Mouse (Mus musculus) limb, embryonic 13.5 days (tissue): ENCODE measurements around the gene Sapcd1. TPM values are rescaled to one million over a fixed set of nuclear protein-coding genes. Genes with fewer than 3 reads are reported as not detected.

Experiments
- ATAC-seq: fragments of 200-750 bp; cut with Nextera tagmentation; 2 replicates; pipeline ENCODE4 v1.8.0; 2017; ENCODE audit warnings: low read depth, moderate number of reproducible peaks, moderate TSS enrichment; ENCODE audit not compliant: low FRiP score
- H3K27ac ChIP-seq: fragments of 300-500 bp; sonication (generic); 2 replicates; pipeline ENCODE4 v1.5.1; 2015; ENCODE audit warnings: inconsistent platforms, mild to moderate bottlenecking, moderate library complexity
- H3K27me3 ChIP-seq: fragments of 300-500 bp; sonication (generic); 2 replicates; pipeline ENCODE4 v1.6.1; 2015; ENCODE audit warnings: mild to moderate bottlenecking, inconsistent platforms
- H3K36me3 ChIP-seq: fragments of 300-500 bp; sonication (generic); 2 replicates; pipeline ENCODE4 v1.6.1; 2015; ENCODE audit warnings: inconsistent platforms, mild to moderate bottlenecking, moderate library complexity
- H3K4me1 ChIP-seq: fragments of 300-500 bp; sonication (generic); 2 replicates; pipeline ENCODE4 v1.6.1; 2015; ENCODE audit warnings: inconsistent platforms
- H3K4me2 ChIP-seq: fragments of 300-500 bp; sonication (generic); replicated peaks from 2 replicates; pipeline ENCODE4 v1.6.1; 2015; ENCODE audit warnings: inconsistent platforms, mild to moderate bottlenecking, moderate library complexity
- H3K4me3 ChIP-seq: fragments of 300-500 bp; sonication (generic); 2 replicates; pipeline ENCODE4 v1.5.1; 2015; ENCODE audit warnings: moderate library complexity, mild to moderate bottlenecking, inconsistent platforms
- H3K9ac ChIP-seq: fragments of 300-500 bp; sonication (generic); 2 replicates; pipeline ENCODE4 v1.6.1; 2015; ENCODE audit warnings: mild to moderate bottlenecking, inconsistent platforms
- H3K9me3 ChIP-seq: fragments of 300-500 bp; sonication (generic); 2 replicates; pipeline ENCODE4 v1.6.1; 2016; ENCODE audit warnings: inconsistent platforms
- WGBS: fragments of 180-500 bp; shearing (Covaris S2); methylation state at CpG from one replicate; pipeline ENCODE4 v1.1.7; 2015; 5-methylcytosine and 5-hydroxymethylcytosine counted together
- polyA plus RNA-seq: library from polyadenylated mRNA; unstranded; fragments of >200 nt; fragmentation: Nextera tagmentation; extraction: Ambion mirVana; gene quantifications from 2 replicates; pipeline ENCODE4 v1.2.1, GENCODE M21; 2015

The Sapcd1 gene
- polyA plus RNA-seq, 1 experiment from 2014 or later, result 7.2 TPM

- 94% methylated on average over 4 of the region's 4 CpGs for WGBS
- H3K4me2 ChIP-seq, result no peak overlapping the region
- H3K4me3 ChIP-seq, result no peak overlapping the region
- no peak overlapping the region for H3K9ac ChIP-seq
- H3K9me3 ChIP-seq, result no peaks in the 10 kb centered on the region
- H3K27me3 ChIP-seq, result no peaks in the 10 kb centered on the region
- no peak overlapping the region for H3K27ac ChIP-seq
- peaks cover 22% of the 10 kb centered on the region for H3K4me1 ChIP-seq
- 0 out of 2 replicates have a peak, but pooled peaks cover 3% of the 10 kb centered on the region for H3K36me3 ChIP-seq
- no peak for ATAC-seq
Observed at GRCm38 (mm10) chr17:34979631-34980030, 48.2 kb downstream of the Sapcd1 start.

- 89% methylated on average over 27 of the region's 27 CpGs for WGBS
Observed at GRCm38 (mm10) chr17:34978239-34978638, 49.6 kb downstream of the Sapcd1 start.

GRCm38 (mm10) chr17:34977000-34977399 is 50.8 kb downstream of the Sapcd1 start:
- H3K4me3 ChIP-seq, result no peak overlapping the region

More at GRCm38 (mm10) chr17:34978239-34978638, 49.6 kb downstream of the Sapcd1 start:
- H3K36me3 ChIP-seq, result 0 out of 2 replicates have a peak, but pooled peaks cover 3% of the 10 kb centered on the region
- peaks cover 6% of the 10 kb centered on the region for H3K27me3 ChIP-seq
- H3K9me3 ChIP-seq, result no peaks in the 10 kb centered on the region
- H3K27ac ChIP-seq, result no peak overlapping the region
- H3K9ac ChIP-seq, result no peak overlapping the region
- H3K4me2 ChIP-seq, result no peak overlapping the region
- H3K4me3 ChIP-seq, result no peak overlapping the region
- peaks cover 19% of the 10 kb centered on the region for H3K4me1 ChIP-seq
- ATAC-seq, result no peak

More at GRCm38 (mm10) chr17:34977000-34977399, 50.8 kb downstream of the Sapcd1 start:
- no peak overlapping the region for H3K27ac ChIP-seq
- no peak for ATAC-seq
- H3K4me2 ChIP-seq, result no peak overlapping the region
- H3K9ac ChIP-seq, result no peak overlapping the region
- 95% methylated on average over 20 of the region's 20 CpGs for WGBS
- H3K36me3 ChIP-seq, result 0 out of 2 replicates have a peak, but pooled peaks cover 3% of the 10 kb centered on the region
- H3K4me1 ChIP-seq, result peaks cover 15% of the 10 kb centered on the region
- peaks cover 6% of the 10 kb centered on the region for H3K27me3 ChIP-seq
- no peaks in the 10 kb centered on the region for H3K9me3 ChIP-seq

Other genes with a start within 250 kb of the Sapcd1 start
- gene Cyp21a1, start 223.5 kb downstream of the Sapcd1 start, polyA plus RNA-seq, result 0.18 TPM in 1 of 2 replicates, not detected in the other
- 28.2 and 28.7 TPM in 2 replicates for gene Stk19, start 191.1 kb downstream of the Sapcd1 start, polyA plus RNA-seq
- 62.8 and 74.3 TPM in 2 replicates for gene Dxo, start 191.0 kb downstream of the Sapcd1 start, polyA plus RNA-seq
- gene Skiv2l, start 177.8 kb downstream of the Sapcd1 start, polyA plus RNA-seq, result 54.0 and 55.2 TPM in 2 replicates
- gene Nelfe, start 177.6 kb downstream of the Sapcd1 start, polyA plus RNA-seq, result 114 and 126 TPM in 2 replicates
- gene Cfb, start 165.5 kb downstream of the Sapcd1 start, polyA plus RNA-seq, result 1.9 and 2.0 TPM in 2 replicates
- gene Zbtb12, start 148.5 kb downstream of the Sapcd1 start, polyA plus RNA-seq, result 5.4 TPM in 2 replicates
- not detected in 2 replicates for gene Gm20547, start 146.0 kb downstream of the Sapcd1 start, polyA plus RNA-seq
- gene C2, start 129.8 kb downstream of the Sapcd1 start, polyA plus RNA-seq, result 1.6 and 2.4 TPM in 2 replicates
- 97.0 and 103 TPM in 2 replicates for gene Ehmt2, start 129.5 kb downstream of the Sapcd1 start, polyA plus RNA-seq
- 0.14 TPM in 1 of 2 replicates, not detected in the other for gene Slc44a4, start 113.5 kb downstream of the Sapcd1 start, polyA plus RNA-seq
- 20.0 and 21.0 TPM in 2 replicates for gene Neu1, start 96.8 kb downstream of the Sapcd1 start, polyA plus RNA-seq
- gene Hspa1b, start 68.8 kb downstream of the Sapcd1 start, polyA plus RNA-seq, result 0.32 and 0.43 TPM in 2 replicates
- not detected in 2 replicates for gene Gm20481, start 58.1 kb downstream of the Sapcd1 start, polyA plus RNA-seq
- 3.7 and 4.4 TPM in 2 replicates for gene Hspa1a, start 55.9 kb downstream of the Sapcd1 start, polyA plus RNA-seq
- gene Hspa1l, start 55.3 kb downstream of the Sapcd1 start, polyA plus RNA-seq, result 0.49 and 0.81 TPM in 2 replicates
- gene Lsm2, start 46.2 kb downstream of the Sapcd1 start, polyA plus RNA-seq, result 196 and 200 TPM in 2 replicates
- gene Vars, start 27.0 kb downstream of the Sapcd1 start, polyA plus RNA-seq, result 102 and 110 TPM in 2 replicates
- 0.17 TPM in 2 replicates for gene Vwa7, start 11.4 kb downstream of the Sapcd1 start, polyA plus RNA-seq
- 2.6 and 4.6 TPM in 2 replicates for gene Msh5, start 18.7 kb upstream of the Sapcd1 start, polyA plus RNA-seq
- 247 and 266 TPM in 2 replicates for gene Clic1, start 21.9 kb upstream of the Sapcd1 start, polyA plus RNA-seq
- gene Ddah2, start 31.0 kb upstream of the Sapcd1 start, polyA plus RNA-seq, result 423 and 428 TPM in 2 replicates
- 0.15 TPM in 1 of 2 replicates, not detected in the other for gene Ly6g6c, start 37.4 kb upstream of the Sapcd1 start, polyA plus RNA-seq
- gene Mpig6b, start 38.2 kb upstream of the Sapcd1 start, polyA plus RNA-seq, result 0.29 and 0.71 TPM in 2 replicates
- 2.0 and 3.4 TPM in 2 replicates for gene Ly6g6e, start 48.9 kb upstream of the Sapcd1 start, polyA plus RNA-seq
- 0.57 and 0.65 TPM in 2 replicates for gene Ly6g6d, start 50.0 kb upstream of the Sapcd1 start, polyA plus RNA-seq
- gene Ly6g6f, start 57.6 kb upstream of the Sapcd1 start, polyA plus RNA-seq, result 0.17 and 0.28 TPM in 2 replicates
- gene Abhd16a, start 61.2 kb upstream of the Sapcd1 start, polyA plus RNA-seq, result 93.1 and 94.9 TPM in 2 replicates
- not detected in 2 replicates for gene Ly6g5c, start 80.3 kb upstream of the Sapcd1 start, polyA plus RNA-seq
- 0.91 and 1.1 TPM in 2 replicates for gene Ly6g5b, start 87.4 kb upstream of the Sapcd1 start, polyA plus RNA-seq
- 21.3 and 21.9 TPM in 2 replicates for gene Gpank1, start 93.4 kb upstream of the Sapcd1 start, polyA plus RNA-seq
- gene Csnk2b, start 94.0 kb upstream of the Sapcd1 start, polyA plus RNA-seq, result 279 and 284 TPM in 2 replicates
- gene D17H6S53E, start 98.4 kb upstream of the Sapcd1 start, polyA plus RNA-seq, result 11.7 and 13.4 TPM in 2 replicates
- gene Apom, start 104.0 kb upstream of the Sapcd1 start, polyA plus RNA-seq, result 3.2 TPM in 1 of 2 replicates, not detected in the other
- gene Bag6, start 107.2 kb upstream of the Sapcd1 start, polyA plus RNA-seq, result 66.7 and 67.2 TPM in 2 replicates
- gene Prrc2a, start 136.9 kb upstream of the Sapcd1 start, polyA plus RNA-seq, result 217 and 227 TPM in 2 replicates
- gene Aif1, start 148.1 kb upstream of the Sapcd1 start, polyA plus RNA-seq, result 9.0 and 10.2 TPM in 2 replicates
- 10.1 and 12.1 TPM in 2 replicates for gene Lst1, start 160.4 kb upstream of the Sapcd1 start, polyA plus RNA-seq
- gene Ltb, start 166.4 kb upstream of the Sapcd1 start, polyA plus RNA-seq, result 0.99 and 1.3 TPM in 2 replicates
- gene Tnf, start 174.0 kb upstream of the Sapcd1 start, polyA plus RNA-seq, result 0.27 and 0.36 TPM in 2 replicates
- not detected in 2 replicates for gene Lta, start 177.3 kb upstream of the Sapcd1 start, polyA plus RNA-seq
- gene Gm16181, start 192.8 kb upstream of the Sapcd1 start, polyA plus RNA-seq, result 0.40 and 0.60 TPM in 2 replicates
- gene Atp6v1g2, start 205.6 kb upstream of the Sapcd1 start, polyA plus RNA-seq, result 4.2 and 5.3 TPM in 2 replicates
- 11.3 and 12.2 TPM in 2 replicates for gene Nfkbil1, start 207.8 kb upstream of the Sapcd1 start, polyA plus RNA-seq
- gene Ddx39b, start 213.7 kb upstream of the Sapcd1 start, polyA plus RNA-seq, result 552 and 562 TPM in 2 replicates
- 29.1 and 30.8 TPM in 2 replicates for gene H2-D1, start 234.7 kb upstream of the Sapcd1 start, polyA plus RNA-seq